Mouse (Mus musculus): ENCODE measurements around the gene Nmur1. TPM values are rescaled to one million over a fixed set of nuclear protein-coding genes. Genes with fewer than 3 reads are reported as not detected.
A peak's percentile ranks its signal among the peaks of the same experiment; 100 is the strongest.
"Not testable (repeated sequence)": the region's sequence is repeated elsewhere in the genome, so short reads cannot be mapped to it uniquely, and the experiment has no call there.

The Nmur1 gene
- polyA plus RNA-seq, 1 experiment from 2014 or later: 0.12 TPM

- H3K4me3 ChIP-seq (ENCODE audit: low read depth, low read length): no peak overlapping the region
- ATAC-seq (ENCODE audit: insufficient number of reproducible peaks, low FRiP score, low TSS enrichment, low read depth) (no peak), DNase-seq (ENCODE audit: low spot score) (no peak)
- H3K27ac ChIP-seq (replicated peaks; ENCODE audit: low read depth, low read length): no peak overlapping the region
- no peaks in the 10 kb centered on the region for H3K4me1 ChIP-seq (ENCODE audit: control insufficient read depth, insufficient read depth, low read length)
- H3K4me2 ChIP-seq (ENCODE audit: low read depth, severe bottlenecking): no peak overlapping the region
- H3K9ac ChIP-seq (ENCODE audit: low read length): no peak overlapping the region
- no peaks in the 10 kb centered on the region for H3K27me3 ChIP-seq (ENCODE audit: control insufficient read depth, insufficient read depth, low read length)
- WGBS: 91% methylated on average over 4 of the region's 4 CpGs
- H3K9me3 ChIP-seq (ENCODE audit: control insufficient read depth, low read length): no peaks in the 10 kb centered on the region
- H3K36me3 ChIP-seq (ENCODE audit: control insufficient read depth, insufficient read depth, low read length): peaks cover 14% of the 10 kb centered on the region; the same call in 1 of the 2 replicates
These were observed 81.0 kb downstream of the Nmur1 start for GRCm38 (mm10) chr1:86345069-86345468.

GRCm38 (mm10) chr1:86343969-86344861, 81.8 kb downstream of the Nmur1 start:
- 69% methylated on average over 4 of the region's 4 CpGs for WGBS
- DNase-seq (ENCODE audit: low spot score): no peak
- H3K4me1 ChIP-seq (ENCODE audit: control insufficient read depth, insufficient read depth, low read length): no peaks in the 10 kb centered on the region

DNA sequence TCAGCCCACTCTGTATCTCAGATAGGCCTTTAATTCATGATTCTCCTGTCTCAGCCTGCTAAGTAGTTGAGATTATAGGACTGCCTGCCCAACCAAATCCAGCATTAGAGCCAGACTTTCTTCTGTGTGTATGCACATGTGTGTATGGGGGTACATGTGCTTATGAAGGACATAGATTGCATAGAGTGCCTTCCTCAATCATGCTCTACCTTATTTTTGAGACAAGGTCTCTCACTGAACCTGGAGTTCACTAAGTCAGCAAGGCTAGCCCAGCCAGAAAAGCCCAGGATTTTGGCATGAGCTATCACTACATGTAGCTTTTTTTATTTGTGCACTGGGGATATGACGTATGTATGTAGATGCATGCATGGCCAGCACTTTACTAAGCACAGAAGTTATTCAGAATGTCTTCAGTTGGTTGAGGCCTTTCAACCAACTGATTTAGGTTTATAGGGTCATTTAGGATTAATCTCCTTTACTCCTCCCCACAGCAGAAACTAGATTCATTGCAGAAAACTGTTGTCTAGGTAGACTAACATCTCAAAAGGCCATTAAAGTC, 82.9 kb downstream of the Nmur1 start:
- Histone ChIP-seq H3K27ac (replicated peaks; ENCODE audit: low read depth, low read length) (no peak overlapping the region), H3K9me3 (ENCODE audit: control insufficient read depth, low read length) (no peaks in the 10 kb centered on the region), H3K4me2 (ENCODE audit: low read depth, severe bottlenecking) (no peak overlapping the region), H3K36me3 (ENCODE audit: control insufficient read depth, insufficient read depth, low read length) (peaks cover 3% of the 10 kb centered on the region; the same call in 1 of the 2 replicates), H3K4me3 (ENCODE audit: low read depth, low read length) (no peak overlapping the region), H3K9ac (ENCODE audit: low read length) (no peak overlapping the region), H3K4me1 (ENCODE audit: control insufficient read depth, insufficient read depth, low read length) (no peaks in the 10 kb centered on the region), H3K27me3 (ENCODE audit: control insufficient read depth, insufficient read depth, low read length) (no peaks in the 10 kb centered on the region)
- 98% methylated on average over 1 of the region's 1 CpGs for WGBS
- no peak for DNase-seq (ENCODE audit: low spot score)
- no peak for ATAC-seq (ENCODE audit: insufficient number of reproducible peaks, low FRiP score, low TSS enrichment, low read depth)

More at GRCm38 (mm10) chr1:86343969-86344861, 81.8 kb downstream of the Nmur1 start:
- Histone ChIP-seq H3K9ac (ENCODE audit: low read length) (no peak overlapping the region), H3K9me3 (ENCODE audit: control insufficient read depth, low read length) (no peaks in the 10 kb centered on the region), H3K27ac (replicated peaks; ENCODE audit: low read depth, low read length) (no peak overlapping the region), H3K4me3 (ENCODE audit: low read depth, low read length) (no peak overlapping the region), H3K36me3 (ENCODE audit: control insufficient read depth, insufficient read depth, low read length) (peaks cover 7% of the 10 kb centered on the region; the same call in 1 of the 2 replicates), H3K27me3 (ENCODE audit: control insufficient read depth, insufficient read depth, low read length) (no peaks in the 10 kb centered on the region), H3K4me2 (ENCODE audit: low read depth, severe bottlenecking) (no peak overlapping the region)
- no peak for ATAC-seq (ENCODE audit: insufficient number of reproducible peaks, low FRiP score, low TSS enrichment, low read depth)

DNA sequence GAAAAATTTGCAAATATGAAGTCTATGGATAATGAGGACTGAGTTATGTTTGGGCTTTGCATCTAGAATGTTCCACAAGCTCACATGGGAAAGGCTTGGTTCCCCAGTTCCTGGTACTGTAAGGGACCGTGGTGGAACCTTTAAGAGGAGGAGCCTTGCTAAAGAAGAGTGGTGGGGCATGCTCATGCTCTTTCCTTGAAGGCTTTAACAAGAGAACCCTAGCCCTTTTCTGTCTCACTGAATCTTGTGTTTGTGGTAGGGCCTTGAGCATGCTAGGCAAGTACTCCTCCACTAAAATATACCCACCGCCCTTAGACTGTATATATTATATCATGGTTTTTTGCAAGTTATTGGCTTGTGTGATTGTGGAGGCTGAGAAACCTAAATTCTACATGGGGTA, 83.7 kb downstream of the Nmur1 start:
- WGBS: 92% methylated on average over 2 of the region's 2 CpGs
- Histone ChIP-seq H3K4me1 (ENCODE audit: control insufficient read depth, insufficient read depth, low read length) (no peaks in the 10 kb centered on the region), H3K9ac (ENCODE audit: low read length) (no peak overlapping the region), H3K4me2 (ENCODE audit: low read depth, severe bottlenecking) (no peak overlapping the region), H3K27me3 (ENCODE audit: control insufficient read depth, insufficient read depth, low read length) (no peaks in the 10 kb centered on the region), H3K27ac (replicated peaks; ENCODE audit: low read depth, low read length) (no peak overlapping the region), H3K4me3 (ENCODE audit: low read depth, low read length) (no peak overlapping the region), H3K9me3 (ENCODE audit: control insufficient read depth, low read length) (no peaks in the 10 kb centered on the region), H3K36me3 (ENCODE audit: control insufficient read depth, insufficient read depth, low read length) (0 out of 2 replicates have a peak, but pooled peaks cover 3% of the 10 kb centered on the region)
- no peak for DNase-seq (ENCODE audit: low spot score)
- ATAC-seq (ENCODE audit: insufficient number of reproducible peaks, low FRiP score, low TSS enrichment, low read depth): no peak

DNA sequence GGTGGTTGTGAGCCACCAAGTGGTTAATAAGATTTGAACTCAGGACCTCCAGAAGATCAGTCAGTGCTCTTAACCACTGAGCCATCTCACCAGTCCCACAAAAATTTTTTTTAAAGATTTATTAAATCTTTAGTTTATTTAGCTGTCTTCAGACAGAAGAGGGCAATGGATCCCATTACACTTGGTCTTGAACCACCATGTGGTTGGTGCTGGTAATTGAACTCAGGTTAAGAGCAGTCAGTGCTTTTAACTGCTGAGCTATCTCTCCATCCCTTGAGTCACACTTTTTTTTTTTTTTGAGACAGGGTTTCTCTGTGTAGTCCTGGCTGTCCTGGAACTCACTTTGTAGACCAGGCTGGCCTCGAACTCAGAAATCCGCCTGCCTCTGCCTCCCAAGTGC, 84.9 kb downstream of the Nmur1 start:
- 100% methylated on average over 2 of the region's 2 CpGs for WGBS
- ATAC-seq (ENCODE audit: insufficient number of reproducible peaks, low FRiP score, low TSS enrichment, low read depth); H3K27ac ChIP-seq (replicated peaks; ENCODE audit: low read depth, low read length); H3K36me3 ChIP-seq (ENCODE audit: control insufficient read depth, insufficient read depth, low read length); H3K4me2 ChIP-seq (ENCODE audit: low read depth, severe bottlenecking); H3K27me3 ChIP-seq (ENCODE audit: control insufficient read depth, insufficient read depth, low read length); H3K4me3 ChIP-seq (ENCODE audit: low read depth, low read length); DNase-seq (ENCODE audit: low spot score); H3K9ac ChIP-seq (ENCODE audit: low read length); H3K9me3 ChIP-seq (ENCODE audit: control insufficient read depth, low read length); H3K4me1 ChIP-seq (ENCODE audit: control insufficient read depth, insufficient read depth, low read length): not testable (repeated sequence)

DNA sequence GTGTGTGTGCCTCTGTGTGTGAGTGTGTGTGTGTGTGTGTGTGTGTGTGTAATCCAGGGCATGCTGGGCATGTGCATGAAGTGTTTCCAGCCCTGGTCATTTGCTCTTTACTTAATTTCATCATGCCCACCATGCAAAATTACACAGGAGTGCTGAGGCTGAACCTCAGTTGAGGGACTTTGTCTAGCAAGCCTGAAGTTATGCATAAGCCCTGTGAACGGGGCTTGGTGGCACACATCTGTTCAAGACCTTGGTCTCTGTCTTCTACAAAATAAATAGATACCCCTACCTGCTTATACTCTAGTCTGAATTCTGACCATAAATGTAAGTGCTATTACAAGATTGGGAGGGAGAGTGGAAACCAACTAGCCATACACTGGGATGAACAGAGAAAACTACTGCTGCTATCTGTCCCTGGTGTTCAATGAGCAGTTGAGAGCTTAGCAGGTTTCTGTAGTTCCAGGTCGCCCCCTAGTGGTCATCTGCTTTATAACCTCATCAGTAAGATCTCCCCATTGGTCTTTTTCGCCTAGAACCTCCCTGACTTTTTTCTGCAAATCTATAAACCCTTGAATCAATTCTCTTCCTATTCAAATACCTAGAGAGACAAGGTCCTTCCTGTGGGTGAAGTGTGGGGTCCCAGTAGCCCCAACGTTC, 86.7 kb downstream of the Nmur1 start:
- Histone ChIP-seq H3K4me3 (ENCODE audit: low read depth, low read length) (no peak overlapping the region), H3K9ac (ENCODE audit: low read length) (no peak overlapping the region), H3K4me1 (ENCODE audit: control insufficient read depth, insufficient read depth, low read length) (no peaks in the 10 kb centered on the region), H3K36me3 (ENCODE audit: control insufficient read depth, insufficient read depth, low read length) (no peaks in the 10 kb centered on the region), H3K27me3 (ENCODE audit: control insufficient read depth, insufficient read depth, low read length) (no peaks in the 10 kb centered on the region), H3K9me3 (ENCODE audit: control insufficient read depth, low read length) (no peaks in the 10 kb centered on the region), H3K4me2 (ENCODE audit: low read depth, severe bottlenecking) (no peak overlapping the region), H3K27ac (replicated peaks; ENCODE audit: low read depth, low read length) (no peak overlapping the region)
- peak; percentile 85 for DNase-seq (ENCODE audit: low spot score)
- ATAC-seq (ENCODE audit: insufficient number of reproducible peaks, low FRiP score, low TSS enrichment, low read depth): no peak
- 28% methylated on average over 4 of the region's 4 CpGs for WGBS

- Histone ChIP-seq H3K9ac (ENCODE audit: low read length) (no peak overlapping the region), H3K27me3 (ENCODE audit: control insufficient read depth, insufficient read depth, low read length) (no peaks in the 10 kb centered on the region), H3K27ac (replicated peaks; ENCODE audit: low read depth, low read length) (no peak overlapping the region), H3K4me1 (ENCODE audit: control insufficient read depth, insufficient read depth, low read length) (no peaks in the 10 kb centered on the region), H3K4me2 (ENCODE audit: low read depth, severe bottlenecking) (no peak overlapping the region), H3K9me3 (ENCODE audit: control insufficient read depth, low read length) (no peaks in the 10 kb centered on the region), H3K4me3 (ENCODE audit: low read depth, low read length) (no peak overlapping the region), H3K36me3 (ENCODE audit: control insufficient read depth, insufficient read depth, low read length) (no peaks in the 10 kb centered on the region)
- WGBS: 35% methylated on average over 2 of the region's 2 CpGs
- ATAC-seq (ENCODE audit: insufficient number of reproducible peaks, low FRiP score, low TSS enrichment, low read depth) (no peak), DNase-seq (ENCODE audit: low spot score) (no peak)
These were observed 89.7 kb downstream of the Nmur1 start for GRCm38 (mm10) chr1:86336330-86336729.

Measured in limb, embryonic 11.5 days (tissue).